Mouse (Mus musculus): ENCODE results near the gene Mtch1. TPM values are rescaled to one million over a fixed set of nuclear protein-coding genes. Genes with fewer than 3 reads are reported as not detected.

The Mtch1 gene
- total and polyA plus RNA-seq, 2 experiments from 2014 or later = 208 to 380 TPM

- Histone ChIP-seq H3K4me1 (ENCODE audit: control insufficient read depth, insufficient read depth) (peaks cover 20% of the 10 kb centered on the region), H3K27ac (ENCODE audit: low read depth) (peak overlapping the region; percentile 89), H3K36me3 (replicated peaks; ENCODE audit: control insufficient read depth, insufficient read depth, low read length) (peaks cover 14% of the 10 kb centered on the region; the same call in 1 of the 2 replicates), H3K4me2 (ENCODE audit: low read depth, low read length) (peak overlapping the region; percentile 74), H3K4me3 (ENCODE audit: low read depth, low read length) (peak overlapping the region; percentile 65), H3K9me3 (replicated peaks; ENCODE audit: control insufficient read depth, low read length) (no peaks in the 10 kb centered on the region), H3K27me3 (ENCODE audit: control insufficient read depth, insufficient read depth, low read length) (no peaks in the 10 kb centered on the region), H3K9ac (replicated peaks; ENCODE audit: low read depth, low read length) (peak overlapping the region; percentile 85)
- TF ChIP-seq CTCF (IDR thresholded peaks at IDR 0.05; ENCODE audit: low read depth) (no peak), EP300 (IDR thresholded peaks at IDR 0.05; ENCODE audit: low read depth) (no peak)
- WGBS = 5% methylated on average over 11 of the region's 11 CpGs
- ATAC-seq (ENCODE audit: insufficient read depth, low read depth) (no peak), DNase-seq (ENCODE audit: low spot score) (peak; percentile 28)
These were observed 1.1 kb downstream of the Mtch1 start for GRCm38 (mm10) chr17:29346496-29347125.

- WGBS = 78% methylated on average over 12 of the region's 12 CpGs
- TF ChIP-seq EP300 (IDR thresholded peaks at IDR 0.05; ENCODE audit: low read depth) (no peak), CTCF (IDR thresholded peaks at IDR 0.05; ENCODE audit: low read depth) (no peak)
- no peaks in the 10 kb centered on the region for H3K27me3 ChIP-seq (ENCODE audit: control insufficient read depth, insufficient read depth, low read length)
- no peak overlapping the region for H3K9ac ChIP-seq (replicated peaks; ENCODE audit: low read depth, low read length)
- ATAC-seq (ENCODE audit: insufficient read depth, low read depth) (no peak), DNase-seq (ENCODE audit: low spot score) (no peak)
- H3K4me2 ChIP-seq (ENCODE audit: low read depth, low read length) = peak overlapping the region; percentile 74; the same call in 1 of the 2 replicates
- H3K27ac ChIP-seq (ENCODE audit: low read depth) = no peak overlapping the region
- H3K4me3 ChIP-seq (ENCODE audit: low read depth, low read length) = no peak overlapping the region
- H3K36me3 ChIP-seq (replicated peaks; ENCODE audit: control insufficient read depth, insufficient read depth, low read length) = peaks cover 14% of the 10 kb centered on the region; the same call in 1 of the 2 replicates
- H3K4me1 ChIP-seq (ENCODE audit: control insufficient read depth, insufficient read depth) = peaks cover 31% of the 10 kb centered on the region
- no peaks in the 10 kb centered on the region for H3K9me3 ChIP-seq (replicated peaks; ENCODE audit: control insufficient read depth, low read length)
These were observed 2.5 kb downstream of the Mtch1 start for GRCm38 (mm10) chr17:29345272-29345671.

- H3K27ac ChIP-seq (ENCODE audit: low read depth) = peak overlapping the region; percentile 94
- DNase-seq (ENCODE audit: low spot score) = no peak
- H3K4me3 ChIP-seq (ENCODE audit: low read depth, low read length) = no peak overlapping the region
- no peaks in the 10 kb centered on the region for H3K9me3 ChIP-seq (replicated peaks; ENCODE audit: control insufficient read depth, low read length)
- H3K4me1 ChIP-seq (ENCODE audit: control insufficient read depth, insufficient read depth) = peaks cover 31% of the 10 kb centered on the region
- peaks cover 33% of the 10 kb centered on the region for H3K36me3 ChIP-seq (replicated peaks; ENCODE audit: control insufficient read depth, insufficient read depth, low read length)
- no peak for ATAC-seq (ENCODE audit: insufficient read depth, low read depth)
- H3K9ac ChIP-seq (replicated peaks; ENCODE audit: low read depth, low read length) = no peak overlapping the region
- 72% methylated on average over 5 of the region's 5 CpGs for WGBS
- TF ChIP-seq CTCF (IDR thresholded peaks at IDR 0.05; ENCODE audit: low read depth) (no peak), EP300 (IDR thresholded peaks at IDR 0.05; ENCODE audit: low read depth) (no peak)
- no peak overlapping the region for H3K4me2 ChIP-seq (ENCODE audit: low read depth, low read length)
- H3K27me3 ChIP-seq (ENCODE audit: control insufficient read depth, insufficient read depth, low read length) = no peaks in the 10 kb centered on the region
These were observed 4.5 kb downstream of the Mtch1 start for GRCm38 (mm10) chr17:29343241-29343640.

GRCm38 (mm10) chr17:29342010-29342910 lies 5.5 kb downstream of the Mtch1 start:
- H3K4me3 ChIP-seq (ENCODE audit: low read depth, low read length) = no peak overlapping the region
- peak overlapping the region; percentile 36 for H3K4me2 ChIP-seq (ENCODE audit: low read depth, low read length)
- peaks cover 31% of the 10 kb centered on the region for H3K4me1 ChIP-seq (ENCODE audit: control insufficient read depth, insufficient read depth)
- ATAC-seq (ENCODE audit: insufficient read depth, low read depth) (peak; percentile 79), DNase-seq (ENCODE audit: low spot score) (peak; percentile 81)
- no peaks in the 10 kb centered on the region for H3K27me3 ChIP-seq (ENCODE audit: control insufficient read depth, insufficient read depth, low read length)
- H3K36me3 ChIP-seq (replicated peaks; ENCODE audit: control insufficient read depth, insufficient read depth, low read length) = peaks cover 42% of the 10 kb centered on the region
- no peaks in the 10 kb centered on the region for H3K9me3 ChIP-seq (replicated peaks; ENCODE audit: control insufficient read depth, low read length)
- TF ChIP-seq CTCF (IDR thresholded peaks at IDR 0.05; ENCODE audit: low read depth) = no peak
- TF ChIP-seq EP300 (IDR thresholded peaks at IDR 0.05; ENCODE audit: low read depth) = peak; percentile 87
- peak overlapping the region; percentile 47 for H3K9ac ChIP-seq (replicated peaks; ENCODE audit: low read depth, low read length)
- 20% methylated on average over 13 of the region's 13 CpGs for WGBS
- peak overlapping the region; percentile 94 for H3K27ac ChIP-seq (ENCODE audit: low read depth)

GRCm38 (mm10) chr17:29341591-29342003 lies 6.1 kb downstream of the Mtch1 start:
- TF ChIP-seq CTCF (IDR thresholded peaks at IDR 0.05; ENCODE audit: low read depth) (peak; percentile 20; the same call in 1 of the 2 replicates), EP300 (IDR thresholded peaks at IDR 0.05; ENCODE audit: low read depth) (no peak)
- H3K4me2 ChIP-seq (ENCODE audit: low read depth, low read length) = peak overlapping the region; percentile 36
- no peaks in the 10 kb centered on the region for H3K9me3 ChIP-seq (replicated peaks; ENCODE audit: control insufficient read depth, low read length)
- H3K4me1 ChIP-seq (ENCODE audit: control insufficient read depth, insufficient read depth) = peaks cover 31% of the 10 kb centered on the region
- peak; percentile 83 for DNase-seq (ENCODE audit: low spot score)
- peaks cover 49% of the 10 kb centered on the region for H3K36me3 ChIP-seq (replicated peaks; ENCODE audit: control insufficient read depth, insufficient read depth, low read length)
- peak; percentile 66 for ATAC-seq (ENCODE audit: insufficient read depth, low read depth)
- H3K27ac ChIP-seq (ENCODE audit: low read depth) = peak overlapping the region; percentile 94
- H3K27me3 ChIP-seq (ENCODE audit: control insufficient read depth, insufficient read depth, low read length) = no peaks in the 10 kb centered on the region
- whole genome bisulfite sequencing = 8% methylated on average over 9 of the region's 9 CpGs
- H3K4me3 ChIP-seq (ENCODE audit: low read depth, low read length) = no peak overlapping the region
- H3K9ac ChIP-seq (replicated peaks; ENCODE audit: low read depth, low read length) = peak overlapping the region; percentile 47

Data from heart, postnatal 0 days (tissue).